Mouse (Mus musculus) ES-Bruce4 (cell line): ENCODE data around the gene Herc3.

Experiments used
- CTCF ChIP-seq: IDR thresholded peaks from one replicate; pipeline ENCODE4 v1.8.1; 2011; ENCODE audit warnings: low read depth, low read length
- EP300 ChIP-seq: IDR thresholded peaks from 2 replicates; pipeline ENCODE4 v1.6.1; 2011; ENCODE audit warnings: low read depth, low read length; ENCODE audit not compliant: insufficient read depth

GRCm38 (mm10) chr6:58846850-58847692 lies 15.8 kb downstream of the Herc3 start:
- TF ChIP-seq CTCF = no peak
- TF ChIP-seq EP300 = no peak
